Mouse (Mus musculus) adrenal gland, postnatal 36 days (tissue): ENCODE data around the gene Barx1. TPM values are rescaled to one million over a fixed set of nuclear protein-coding genes. Genes with fewer than 3 reads are reported as not detected.

ENCODE experiments used
- total RNA-seq, 2 experiments: library from RNA; stranded (reverse); gene quantifications; 2 replicates each; pipeline ENCODE4 v1.2.3; 2021

The Barx1 gene
- total RNA-seq, 2 experiments from 2014 or later = not detected

Other genes starting within 250 kb of the Barx1 start
- gene Zfp169, start 149.5 kb upstream of the Barx1 start, total RNA-seq = 10 to 100 TPM in 1 of 2 experiments, 1 to 10 TPM in 1; 5.9 to 10.0 TPM
- gene A830005F24Rik, start 149.4 kb upstream of the Barx1 start, total RNA-seq = not detected
- gene Ptpdc1, start 37.3 kb upstream of the Barx1 start, total RNA-seq = 1 to 10 TPM; 5.0 to 6.3 TPM
- gene Phf2, start 208.1 kb downstream of the Barx1 start, total RNA-seq = 10 to 100 TPM; 40.7 to 46.4 TPM